Mouse (Mus musculus) CH12F3 (cell line): ENCODE data around the gene Sbno2.

ENCODE experiments used
- in situ Hi-C: fragments of 300-500 bp; cut with MboI; formaldehyde crosslinking; loops from 2 replicates; pipeline ENCODE4 v1.14.3; 2020; ENCODE audit warnings: low sequenced_read_pairs

Gene Sbno2

DNA sequence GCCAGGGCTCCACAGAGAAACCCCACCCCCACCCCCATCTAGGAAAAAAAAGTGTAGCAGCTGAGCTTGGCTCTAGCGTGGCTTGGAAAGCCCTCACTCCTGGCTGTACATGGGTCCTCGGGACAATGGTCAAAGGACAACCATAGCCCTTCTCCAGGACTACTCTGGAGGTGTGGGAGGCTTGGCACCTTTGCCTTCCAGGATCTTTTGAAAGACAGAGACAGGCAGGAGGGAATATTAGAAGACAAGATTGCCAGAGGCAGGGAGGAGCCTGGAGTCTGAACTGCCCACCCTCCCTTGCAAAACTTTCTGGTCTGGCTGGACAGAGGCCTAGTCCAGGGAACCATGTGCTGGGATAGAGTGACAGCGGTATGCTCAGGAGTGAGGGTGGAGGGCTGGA, 10.7 kb downstream of the Sbno2 start:
- in situ Hi-C loops, result no loop called here

DNA sequence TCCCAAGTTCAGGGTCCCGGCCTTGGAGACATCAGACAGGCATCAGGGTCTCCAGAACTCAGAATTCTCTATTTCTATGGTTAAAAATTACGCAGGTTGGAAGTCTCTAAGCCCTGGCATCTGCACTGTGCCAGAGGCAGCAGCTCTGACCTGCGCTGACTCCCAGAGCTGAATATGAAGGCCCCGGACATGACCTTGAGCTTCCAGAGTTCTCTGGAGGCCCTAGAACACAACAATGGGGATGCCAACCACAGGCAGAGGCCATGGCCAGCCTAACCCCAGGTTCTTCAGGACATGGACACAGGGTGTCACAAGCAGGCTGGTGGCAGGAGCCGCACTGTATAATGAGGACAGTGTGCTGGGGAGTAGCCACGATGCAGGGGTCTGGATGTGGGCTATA, 11.3 kb downstream of the Sbno2 start:
- in situ Hi-C loops, result no loop called here

DNA sequence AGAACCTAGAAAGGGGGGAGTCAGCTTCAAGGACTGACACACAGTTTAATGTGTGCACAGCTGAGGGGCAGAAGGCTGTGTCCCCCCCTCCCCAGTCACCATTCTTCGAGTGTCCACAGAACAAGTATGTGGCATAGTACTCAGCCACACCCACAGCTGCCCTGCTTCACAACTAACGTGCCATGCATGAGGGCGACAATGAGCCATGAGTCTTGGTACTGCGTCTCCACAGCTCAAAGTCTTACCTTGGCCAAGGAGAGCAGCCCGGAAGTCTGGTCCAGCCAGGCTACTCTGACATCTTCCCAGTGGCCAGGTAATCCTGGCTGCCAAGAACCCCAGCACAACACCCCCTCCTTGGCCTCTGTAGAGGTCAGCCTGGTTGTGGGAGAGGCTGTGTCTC, 12.7 kb downstream of the Sbno2 start:
- in situ Hi-C loops, result no loop called here

DNA sequence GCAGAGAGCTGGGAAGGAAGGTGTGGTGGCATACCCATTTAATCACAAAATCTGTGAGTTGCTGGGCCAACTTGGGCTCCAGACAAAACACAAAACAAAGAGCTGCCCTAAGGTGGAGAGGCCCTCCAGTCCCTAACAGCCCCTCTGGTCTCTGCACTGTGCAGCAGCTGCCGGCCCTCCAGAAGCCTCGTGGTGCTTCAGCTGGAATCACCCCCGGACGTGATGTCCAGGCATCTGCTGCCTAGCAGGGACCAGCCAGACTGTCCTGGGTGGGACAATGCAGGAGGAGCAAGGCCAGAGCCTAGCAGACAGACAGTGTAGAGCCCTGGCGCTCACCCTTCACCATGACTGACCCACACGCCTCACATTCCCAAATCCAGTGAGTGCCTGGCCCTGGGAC, 13.8 kb downstream of the Sbno2 start:
- in situ Hi-C loops, result no loop called here

DNA sequence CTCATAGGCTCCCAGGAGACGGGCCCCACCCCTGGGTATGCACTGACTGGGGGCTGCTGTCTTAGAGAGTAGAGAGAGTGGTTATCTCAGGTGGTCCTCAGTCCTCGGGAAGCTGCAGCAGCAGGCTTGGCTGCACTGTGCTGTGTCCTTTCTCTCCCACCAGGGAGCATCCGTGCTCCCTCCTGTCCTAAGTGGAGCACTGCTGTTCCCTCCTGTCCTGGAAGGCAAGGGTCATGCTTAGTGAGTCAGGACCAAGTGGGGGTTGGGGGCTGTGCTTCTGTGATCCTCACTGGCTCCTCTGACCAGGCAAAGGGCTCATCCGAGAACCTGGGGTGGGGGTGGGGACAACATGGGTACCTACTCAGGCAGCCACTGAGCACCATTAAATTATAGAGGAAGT, 16.2 kb downstream of the Sbno2 start:
- in situ Hi-C loops, result no loop called here

DNA sequence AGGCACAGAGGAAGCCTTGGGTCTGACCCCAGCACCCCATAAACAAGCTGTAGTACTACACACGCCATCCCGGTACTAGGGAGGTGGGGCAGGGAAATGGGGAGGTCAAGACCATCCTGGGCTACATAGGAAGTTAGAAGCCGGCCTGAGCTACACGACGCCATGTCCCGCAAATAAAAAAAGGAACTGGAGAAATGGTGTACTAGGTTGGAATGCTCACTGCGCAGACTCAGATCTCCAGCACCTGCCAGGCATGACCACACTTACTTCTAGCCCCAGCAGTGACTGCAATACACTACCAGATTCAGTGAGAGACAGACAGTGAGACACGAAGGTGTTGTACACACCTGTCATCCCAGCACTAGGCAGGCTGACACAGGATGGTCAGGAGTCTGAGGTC, 17.9 kb downstream of the Sbno2 start:
- in situ Hi-C loops, result no loop called here

DNA sequence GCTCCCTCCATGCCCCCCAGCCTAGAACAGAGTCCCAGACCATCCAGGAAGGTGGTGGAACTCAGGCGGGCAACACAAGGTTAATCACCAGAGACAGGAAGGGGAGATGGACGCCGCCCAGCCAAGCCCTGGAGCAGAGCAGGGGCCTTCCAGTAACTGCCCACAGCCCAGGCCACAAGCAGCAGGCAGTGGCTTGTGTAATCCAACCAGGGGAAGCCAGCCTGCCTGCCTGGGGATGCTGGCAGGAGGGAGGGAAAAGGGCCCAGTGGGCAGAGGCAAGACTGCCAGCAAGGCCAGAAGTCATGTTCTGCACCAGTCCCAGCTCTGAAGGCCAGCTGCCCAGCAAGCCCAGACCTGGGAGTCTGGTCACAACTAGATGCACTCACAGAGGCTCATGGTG, 18.5 kb downstream of the Sbno2 start:
- in situ Hi-C loops, result no loop called here

DNA sequence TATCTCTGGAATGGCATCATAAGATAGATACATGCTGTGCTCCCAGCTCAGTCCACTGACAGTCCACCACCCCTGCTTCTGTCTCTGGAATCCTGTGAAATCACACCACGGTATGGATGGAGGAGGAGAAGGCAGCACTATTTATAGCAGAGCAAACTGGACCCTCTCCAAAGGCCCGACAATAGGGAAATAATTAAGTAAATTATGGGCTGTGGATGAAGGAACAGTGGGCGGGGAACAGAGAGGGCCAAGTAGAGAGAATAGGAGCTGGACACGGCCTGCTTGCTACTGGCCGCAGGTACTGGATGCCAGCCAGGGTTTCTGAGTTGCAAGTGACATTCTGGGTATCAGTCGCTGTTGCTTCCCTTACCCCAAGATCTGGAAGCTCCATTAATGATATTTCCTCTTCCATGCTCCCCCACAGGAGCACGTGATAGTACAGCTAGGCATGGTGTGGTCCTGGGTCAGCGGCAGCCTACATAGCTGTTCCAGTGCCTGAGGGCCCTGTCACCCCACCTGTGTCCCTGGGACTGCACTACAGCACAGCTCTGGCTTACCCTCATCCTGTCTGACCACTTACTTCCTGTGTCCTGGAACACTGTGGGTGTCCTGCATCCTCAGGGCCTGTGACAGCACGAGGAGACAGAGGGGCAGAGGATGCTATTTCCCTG, 20.4 kb downstream of the Sbno2 start:
- in situ Hi-C loops, result no loop called here

DNA sequence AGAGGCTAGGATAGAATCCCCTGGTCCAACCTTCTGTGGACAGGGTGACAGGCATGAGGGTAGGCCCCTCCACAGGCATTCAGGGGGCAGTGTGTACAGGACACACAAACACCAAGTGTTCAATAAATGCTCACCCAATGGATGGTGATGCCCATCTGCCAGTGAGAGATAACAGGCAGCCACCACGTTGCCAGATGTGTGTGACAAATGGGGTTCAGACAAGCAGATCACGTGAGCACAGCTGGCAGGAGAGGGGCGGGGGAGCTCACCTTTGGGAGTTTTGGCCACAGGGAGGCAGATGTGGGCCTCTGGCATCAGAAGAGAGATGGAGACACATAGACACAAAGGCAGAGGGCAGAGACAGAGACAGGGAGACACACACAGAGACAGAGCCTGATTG, 24.3 kb downstream of the Sbno2 start:
- in situ Hi-C loops, result no loop called here

DNA sequence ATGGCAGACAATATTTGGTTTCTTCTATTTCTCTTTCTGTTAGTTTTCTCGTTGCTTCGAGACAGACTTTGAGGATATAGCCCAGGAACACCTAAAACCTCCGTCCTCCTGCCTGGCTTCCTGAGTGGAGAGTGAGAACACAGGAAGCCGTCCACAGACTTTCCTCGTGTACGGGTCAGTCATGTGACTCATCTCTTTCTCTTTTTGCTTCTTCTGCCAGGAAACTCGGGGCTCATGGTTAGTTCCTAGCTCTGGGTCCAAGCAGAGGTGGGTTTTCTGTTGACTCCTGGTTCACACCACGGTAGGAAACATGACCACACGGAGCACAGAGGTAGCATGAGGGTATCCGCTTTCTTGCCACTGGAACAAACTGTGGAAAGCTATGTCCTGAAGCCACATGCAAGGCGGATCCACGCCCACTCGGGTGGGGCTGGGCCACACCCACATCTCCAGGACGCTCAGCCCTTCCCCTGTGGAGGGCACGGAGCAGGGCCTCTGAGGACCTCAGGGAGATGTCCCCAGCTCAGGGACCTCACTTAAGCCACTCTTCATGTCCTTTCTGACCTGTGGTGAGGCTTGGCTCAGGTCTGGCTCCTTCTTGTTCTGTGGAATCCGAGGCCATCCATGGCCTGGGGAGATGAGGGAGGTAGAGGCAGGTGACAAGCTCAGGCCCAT, 24.8 kb downstream of the Sbno2 start:
- in situ Hi-C loops, result no loop called here

DNA sequence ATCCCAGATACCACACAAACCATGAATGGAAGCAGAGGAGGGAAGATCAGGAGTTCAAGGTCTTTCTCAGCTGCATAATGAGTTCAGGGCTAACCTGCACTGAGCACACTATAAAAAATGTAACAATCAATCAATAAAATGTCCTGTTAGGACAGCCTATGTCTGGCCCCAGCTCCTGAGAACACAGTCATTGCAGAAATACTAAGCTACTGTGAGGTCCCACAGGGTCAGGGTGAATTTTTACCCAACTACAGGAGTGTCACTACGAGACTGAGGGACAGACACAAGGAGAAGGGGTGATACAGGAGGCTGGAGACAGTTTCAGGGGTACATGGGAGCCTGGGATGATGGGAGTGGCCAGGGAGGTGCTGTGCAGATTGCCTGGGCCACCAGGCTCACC, 27.0 kb downstream of the Sbno2 start:
- in situ Hi-C loops, result no loop called here

DNA sequence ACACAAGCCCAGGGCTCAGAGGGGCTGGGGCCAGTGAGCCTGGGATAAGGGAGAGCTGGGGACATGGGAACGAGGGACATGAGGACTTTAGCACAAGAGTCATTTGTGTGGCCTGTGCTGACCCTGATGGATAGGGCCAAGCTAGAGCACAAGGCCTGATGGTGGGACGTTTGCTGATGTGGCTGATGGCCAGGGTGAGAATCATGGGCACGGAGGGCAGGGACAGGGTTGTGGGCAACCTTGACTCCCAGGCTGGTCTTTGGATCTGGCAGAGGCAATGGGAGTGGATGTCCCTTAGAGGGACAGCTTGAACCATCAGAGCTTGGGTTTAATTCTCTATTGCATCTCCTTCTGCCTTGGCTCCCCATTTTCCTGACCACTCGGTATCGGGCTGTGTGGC, 28.1 kb downstream of the Sbno2 start:
- in situ Hi-C loops, result no loop called here

DNA sequence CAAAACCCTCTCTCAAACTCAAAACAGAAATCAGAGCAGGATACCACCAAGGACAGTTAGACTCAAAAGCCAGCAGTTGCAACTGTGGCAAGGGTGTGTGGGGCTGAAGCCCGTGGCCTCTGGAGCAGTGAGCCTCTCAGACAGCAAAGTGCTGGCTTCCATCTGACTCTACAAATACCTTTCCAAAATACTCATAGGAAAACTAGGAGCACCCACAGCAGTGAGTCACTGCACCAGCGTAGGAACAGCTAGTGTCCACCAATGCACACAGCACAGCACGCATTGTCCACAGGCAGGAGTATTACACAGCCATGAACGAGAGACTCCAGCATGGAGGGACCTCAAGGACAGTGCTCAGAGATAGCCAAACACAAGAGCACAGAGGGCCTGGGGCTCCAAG, 29.0 kb downstream of the Sbno2 start:
- in situ Hi-C loops, result no loop called here

DNA sequence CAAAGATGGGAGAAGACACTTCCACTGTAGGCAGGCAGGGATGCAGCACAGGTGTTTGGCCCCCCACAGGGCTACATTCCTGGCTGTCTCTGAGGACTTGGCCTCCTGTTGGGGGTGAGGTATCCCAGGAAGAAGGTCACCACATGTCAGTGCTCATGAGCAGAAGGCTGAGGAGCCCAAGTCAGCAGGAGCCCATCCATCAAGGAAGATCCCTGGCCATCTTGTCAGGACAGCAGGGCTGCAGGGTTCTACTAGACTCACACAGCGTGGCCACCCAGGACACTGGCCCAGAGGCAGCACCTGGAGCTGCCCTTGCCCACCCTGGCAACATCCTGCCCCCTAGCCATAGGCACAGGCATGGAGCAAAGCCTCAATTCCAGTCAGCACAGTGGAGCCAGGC, 29.4 kb downstream of the Sbno2 start:
- in situ Hi-C loops, result no loop called here

DNA sequence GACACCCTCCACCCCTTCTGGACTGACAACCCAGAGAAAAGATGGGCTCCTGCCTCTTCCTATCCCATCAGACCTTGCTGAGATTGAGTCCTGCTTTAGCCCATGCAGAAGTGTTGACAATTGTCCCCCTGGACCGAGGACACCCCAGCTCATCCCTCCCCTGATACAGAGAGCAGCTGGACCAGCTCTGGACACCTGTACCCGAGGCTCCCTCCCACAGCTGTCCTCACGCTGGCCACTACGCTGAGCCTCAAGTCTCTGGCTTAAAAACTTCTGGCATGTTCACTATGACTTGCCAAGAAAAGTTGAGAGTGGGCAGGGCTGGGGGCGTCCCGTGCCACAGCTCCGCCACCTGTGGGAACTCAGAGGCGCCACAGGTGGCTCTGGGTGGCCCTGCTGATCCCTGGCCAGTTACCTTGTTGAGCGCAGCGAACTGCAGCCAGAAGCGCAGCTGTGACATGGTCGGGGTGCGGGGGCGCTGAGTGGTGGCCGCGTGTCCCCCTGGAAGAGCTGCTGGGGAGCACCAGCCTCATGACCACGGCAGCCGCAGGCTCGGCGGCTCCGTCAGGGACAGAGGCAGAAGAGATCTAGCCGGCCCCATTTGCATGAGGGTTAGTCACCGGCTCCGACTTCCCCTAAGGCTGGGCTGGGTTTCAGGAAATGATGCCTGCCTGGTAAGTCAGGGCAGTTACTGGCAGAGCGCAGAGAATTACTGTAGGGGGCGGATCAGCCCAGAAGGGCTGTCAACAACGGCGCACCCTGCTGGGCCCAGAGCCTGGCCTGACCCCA, 30.4 kb downstream of the Sbno2 start:
- in situ Hi-C loops, result no loop called here

DNA sequence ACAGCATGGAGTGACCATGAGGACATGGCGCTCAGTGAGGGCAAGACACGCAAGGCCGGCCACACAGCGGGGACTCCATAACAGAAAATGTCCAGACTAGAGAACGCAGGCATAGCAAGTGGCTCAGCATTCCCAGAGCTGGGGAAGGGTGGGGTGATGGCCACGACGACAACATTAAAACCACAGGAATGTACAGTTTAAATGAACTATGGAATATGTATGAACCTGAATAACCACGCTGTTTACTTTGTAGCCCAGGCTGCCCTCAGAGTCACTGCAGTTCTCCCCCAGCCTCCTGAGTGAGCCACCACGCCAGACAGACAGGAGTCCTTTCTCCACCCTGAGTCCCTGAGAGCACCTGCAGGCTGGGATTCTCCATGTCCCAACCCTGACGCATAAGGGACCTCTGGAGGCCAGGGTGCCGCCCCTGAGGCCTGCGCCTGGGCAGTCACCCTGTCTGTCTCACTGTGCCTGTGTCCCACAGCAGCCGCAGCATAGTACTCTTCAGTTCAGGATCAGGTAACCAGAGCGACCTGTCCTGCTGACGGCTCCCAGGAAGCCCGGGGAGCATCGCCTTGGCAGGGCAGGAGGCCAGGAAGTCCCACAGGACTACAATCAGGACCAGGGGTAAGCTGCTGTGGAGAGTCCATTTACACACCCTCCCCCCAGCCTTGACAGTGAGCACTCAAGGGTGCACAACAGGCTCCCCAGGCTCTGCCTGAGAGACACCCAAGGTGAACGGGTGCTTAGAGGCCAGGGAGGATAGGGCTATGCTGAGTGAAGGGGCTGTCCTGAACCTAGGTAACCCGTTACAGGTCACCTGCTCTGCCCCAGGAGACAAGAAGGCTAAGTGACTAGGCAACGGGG, 32.5 kb downstream of the Sbno2 start:
- in situ Hi-C loops, result no loop called here

DNA sequence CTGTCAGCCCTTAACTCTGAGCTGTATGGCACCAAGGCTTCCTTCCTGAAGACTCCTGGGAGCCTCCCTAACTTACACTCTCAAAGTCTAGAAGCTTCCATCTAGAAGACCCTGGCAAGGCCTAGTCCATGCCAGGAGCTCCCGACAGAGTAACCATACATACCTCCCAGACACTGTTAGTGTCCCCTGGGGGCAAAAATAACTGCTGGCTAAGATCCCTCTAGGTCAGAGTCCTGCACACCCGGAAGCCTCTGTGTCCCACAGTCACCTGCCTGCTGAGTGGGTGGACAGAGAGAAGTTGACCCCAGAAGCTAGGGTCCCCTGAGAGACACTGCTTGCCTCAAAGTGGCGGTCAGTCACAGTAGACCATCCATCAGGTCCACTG, 33.9 kb downstream of the Sbno2 start:
- in situ Hi-C loops, result no loop called here

DNA sequence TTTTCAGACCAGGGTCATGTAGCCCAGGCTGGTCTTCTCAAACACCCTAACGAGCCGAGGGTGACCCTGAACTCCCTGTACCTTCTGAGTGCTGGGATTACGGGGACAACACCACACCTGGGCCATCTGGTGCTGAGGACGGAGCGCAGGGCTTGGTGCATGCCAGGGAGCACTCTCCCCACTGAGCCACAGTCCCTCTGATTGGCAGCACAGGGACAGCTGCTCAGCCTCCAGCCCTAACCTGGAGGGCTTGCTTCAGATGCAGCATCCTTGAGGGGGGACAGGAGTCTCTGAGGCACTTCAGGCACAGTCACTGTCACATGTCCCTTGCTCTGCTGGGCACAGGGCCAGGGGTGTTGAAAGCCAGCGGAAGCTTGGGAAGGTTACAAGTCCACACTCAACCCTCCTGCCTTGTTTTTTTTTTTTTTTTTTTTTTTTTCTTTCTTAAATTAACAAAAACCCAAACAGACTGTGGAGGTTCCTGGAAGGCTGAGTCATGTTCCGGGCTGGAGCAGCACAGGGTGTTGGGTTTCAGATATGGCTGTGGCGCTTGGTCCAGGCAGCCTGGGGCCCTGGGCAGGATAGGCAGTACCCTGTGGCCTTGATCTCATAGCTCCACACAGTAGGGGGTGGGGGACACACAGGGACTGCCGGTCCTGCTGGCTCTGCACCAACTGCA, 34.4 kb downstream of the Sbno2 start:
- in situ Hi-C loops, result no loop called here

DNA sequence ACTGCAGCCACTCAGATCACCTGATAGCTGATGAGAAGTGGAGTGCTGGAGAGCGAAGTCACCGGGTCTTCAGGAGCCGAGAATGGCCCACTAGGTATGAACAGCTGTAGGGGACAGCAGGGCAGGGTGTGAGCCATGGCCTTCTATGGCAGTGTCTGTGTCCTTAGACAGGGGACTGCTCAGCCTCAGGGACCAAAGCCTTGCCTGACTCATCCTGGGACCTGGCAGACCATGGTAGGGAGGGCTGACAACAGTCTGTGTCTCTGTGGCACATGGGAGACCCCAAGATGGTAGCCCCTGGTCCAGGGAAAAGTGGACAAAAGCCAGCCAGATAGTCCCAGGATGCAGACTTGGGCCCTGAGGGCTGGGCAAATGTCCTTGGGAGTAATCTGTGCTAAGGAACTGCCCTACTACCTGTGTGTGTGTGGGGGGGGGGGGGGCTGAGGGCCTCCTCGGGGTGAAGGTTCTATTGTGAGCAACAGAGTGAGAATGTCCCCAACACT, 35.4 kb downstream of the Sbno2 start:
- in situ Hi-C loops, result no loop called here

DNA sequence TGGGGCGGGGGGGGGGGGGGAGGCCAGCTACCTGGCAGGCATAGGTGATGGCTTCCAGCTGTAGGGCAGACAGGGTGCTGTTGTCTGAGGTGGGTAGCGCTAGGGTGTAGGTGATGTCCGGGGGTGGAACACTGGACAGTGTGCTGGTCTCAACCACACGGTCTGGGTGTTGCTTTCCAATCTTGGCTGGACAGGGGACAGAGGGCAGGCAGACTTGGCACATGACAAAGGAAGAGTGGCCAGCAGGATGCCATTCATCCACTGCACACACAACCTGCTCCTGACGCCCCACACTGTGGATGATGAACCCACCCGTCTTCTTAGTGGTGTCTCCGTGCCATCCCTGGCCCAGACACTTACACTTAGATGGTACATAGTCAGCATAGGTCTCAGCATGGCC, 36.1 kb downstream of the Sbno2 start:
- in situ Hi-C loops, result no loop called here
